Mouse (Mus musculus) sigmoid colon, adult 10 weeks (tissue): ENCODE measurements around the gene Cdc34b. TPM values are rescaled to one million over a fixed set of nuclear protein-coding genes. Genes with fewer than 3 reads are reported as not detected.

Experiments
- polyA plus RNA-seq: library from polyadenylated mRNA; stranded (reverse); fragments of 350-450 nt; fragmentation: Illumina TruSeq; extraction: RNeasy Lipid Tissue Mini Kit (QIAGEN cat#74804); gene quantifications from one replicate; pipeline ENCODE4 v1.2.3, GENCODE M21; 2014; ENCODE audit warnings: low read depth, low replicate concordance

Cdc34b gene
- polyA plus RNA-seq = not detected

GRCm38 (mm10) chr11:94741732-94742272, at the start of gene Cdc34b:
Gene Cdc34b, plus strand, starts transcription at chr11:94741782.

GRCm38 (mm10) chr11:94704472-94704871, 37.1 kb upstream of the Cdc34b start, which contains the start of gene Gm11541:
Gene Gm11541, minus strand, starts transcription at chr11:94704499.

GRCm38 (mm10) chr11:94782603-94783002, 41.0 kb downstream of the Cdc34b start, which contains the start of gene Tmem92:
Gene Tmem92, minus strand, starts transcription at chr11:94782703.

Other genes with a start within 250 kb of the Cdc34b start
- 1.7 TPM for gene Epn3, start 241.8 kb upstream of the Cdc34b start, polyA plus RNA-seq
- 0.88 TPM for gene Mycbpap, start 220.0 kb upstream of the Cdc34b start, polyA plus RNA-seq
- 6.4 TPM for gene Rsad1, start 192.5 kb upstream of the Cdc34b start, polyA plus RNA-seq
- gene Chad, start 176.7 kb upstream of the Cdc34b start, polyA plus RNA-seq = not detected
- gene Acsf2, start 139.9 kb upstream of the Cdc34b start, polyA plus RNA-seq = 38.9 TPM
- 60.4 TPM for gene Lrrc59, start 112.0 kb upstream of the Cdc34b start, polyA plus RNA-seq
- 16.2 TPM for gene Mrpl27, start 88.0 kb upstream of the Cdc34b start, polyA plus RNA-seq
- gene Eme1, start 87.8 kb upstream of the Cdc34b start, polyA plus RNA-seq = not detected
- gene Xylt2, start 64.3 kb upstream of the Cdc34b start, polyA plus RNA-seq = 0.60 TPM
- not detected for gene Gm11541, start 37.3 kb upstream of the Cdc34b start, polyA plus RNA-seq
- not detected for gene Tmem92, start 40.9 kb downstream of the Cdc34b start, polyA plus RNA-seq
- gene Col1a1, start 194.4 kb downstream of the Cdc34b start, polyA plus RNA-seq = 29.1 TPM
- not detected for gene Hils1, start 225.8 kb downstream of the Cdc34b start, polyA plus RNA-seq
- gene Sgca, start 234.5 kb downstream of the Cdc34b start, polyA plus RNA-seq = not detected
- gene Ppp1r9b, start 249.3 kb downstream of the Cdc34b start, polyA plus RNA-seq = 10.5 TPM